Mouse (Mus musculus): ENCODE measurements around the gene Ddc.

GRCm38 (mm10) chr11:11884533-11885245 lies 13.3 kb downstream of the Ddc start:
- TF ChIP-seq CTCF (IDR thresholded peaks at IDR 0.05; ENCODE audit: insufficient read depth, low read depth, low read length) (no peak), POLR2A (IDR thresholded peaks at IDR 0.05; ENCODE audit: insufficient read depth, low read depth, low read length) (no peak)
